Mouse (Mus musculus): ENCODE data around the gene Prom1.
"Not testable (repeated sequence)": the region's sequence is repeated elsewhere in the genome, so short reads cannot be mapped to it uniquely, and the experiment has no call there.

Gene Prom1

GRCm38 (mm10) chr5:44101231-44102110, at the start of gene Prom1:
Gene Prom1 (minus strand): TSS chr5:44102032.
- DNase-seq (ENCODE audit: low spot score), result peak; percentile 5

- DNase-seq (ENCODE audit: low spot score), result no peak
Observed at GRCm38 (mm10) chr5:44147732-44148131, 45.9 kb upstream of the Prom1 start.

- no peak for DNase-seq (ENCODE audit: low spot score)
Observed at GRCm38 (mm10) chr5:44146437-44147332, 44.9 kb upstream of the Prom1 start.

GRCm38 (mm10) chr5:44143467-44144235, 41.8 kb upstream of the Prom1 start:
- DNase-seq (ENCODE audit: low spot score), result no peak

GRCm38 (mm10) chr5:44127487-44127886, 25.7 kb upstream of the Prom1 start:
- no peak for DNase-seq (ENCODE audit: low spot score)

- DNase-seq (ENCODE audit: low spot score), result not testable (repeated sequence)
Observed at GRCm38 (mm10) chr5:44126574-44126973, 24.7 kb upstream of the Prom1 start.

- no peak for DNase-seq (ENCODE audit: low spot score)
Observed at GRCm38 (mm10) chr5:44121390-44121789, 19.6 kb upstream of the Prom1 start.

- DNase-seq (ENCODE audit: low spot score), result no peak
Observed at GRCm38 (mm10) chr5:44113138-44113537, 11.3 kb upstream of the Prom1 start.

GRCm38 (mm10) chr5:44109121-44109520, 7.3 kb upstream of the Prom1 start:
- no peak for DNase-seq (ENCODE audit: low spot score)

GRCm38 (mm10) chr5:44108125-44108524, 6.3 kb upstream of the Prom1 start:
- no peak for DNase-seq (ENCODE audit: low spot score)

- DNase-seq (ENCODE audit: low spot score), result no peak
Observed at GRCm38 (mm10) chr5:44105192-44105591, 3.4 kb upstream of the Prom1 start.

- no peak for DNase-seq (ENCODE audit: low spot score)
Observed at GRCm38 (mm10) chr5:44104686-44105085, 2.9 kb upstream of the Prom1 start.

GRCm38 (mm10) chr5:44104120-44104519, 2.3 kb upstream of the Prom1 start:
- no peak for DNase-seq (ENCODE audit: low spot score)

GRCm38 (mm10) chr5:44103121-44103520, 1.3 kb upstream of the Prom1 start:
- no peak for DNase-seq (ENCODE audit: low spot score)

GRCm38 (mm10) chr5:44100544-44101230, 1.1 kb downstream of the Prom1 start:
- peak; percentile 9 for DNase-seq (ENCODE audit: low spot score)

GRCm38 (mm10) chr5:44100187-44100543, 1.7 kb downstream of the Prom1 start:
- no peak for DNase-seq (ENCODE audit: low spot score)

- no peak for DNase-seq (ENCODE audit: low spot score)
Observed at GRCm38 (mm10) chr5:44096996-44097395, 4.8 kb downstream of the Prom1 start.

GRCm38 (mm10) chr5:44096106-44096505, 5.7 kb downstream of the Prom1 start:
- DNase-seq (ENCODE audit: low spot score), result no peak

GRCm38 (mm10) chr5:44095697-44096096, 6.1 kb downstream of the Prom1 start:
- no peak for DNase-seq (ENCODE audit: low spot score)

GRCm38 (mm10) chr5:44087034-44087433, 14.8 kb downstream of the Prom1 start:
- DNase-seq (ENCODE audit: low spot score), result no peak

- no peak for DNase-seq (ENCODE audit: low spot score)
Observed at GRCm38 (mm10) chr5:44085871-44086270, 16.0 kb downstream of the Prom1 start.

- no peak for DNase-seq (ENCODE audit: low spot score)
Observed at GRCm38 (mm10) chr5:44081108-44081507, 20.7 kb downstream of the Prom1 start.

All from urinary bladder, postnatal 25 days (tissue).